Comparison of ENCODE assay signal across 17 mouse cellular contexts in the genomic region with DNA sequence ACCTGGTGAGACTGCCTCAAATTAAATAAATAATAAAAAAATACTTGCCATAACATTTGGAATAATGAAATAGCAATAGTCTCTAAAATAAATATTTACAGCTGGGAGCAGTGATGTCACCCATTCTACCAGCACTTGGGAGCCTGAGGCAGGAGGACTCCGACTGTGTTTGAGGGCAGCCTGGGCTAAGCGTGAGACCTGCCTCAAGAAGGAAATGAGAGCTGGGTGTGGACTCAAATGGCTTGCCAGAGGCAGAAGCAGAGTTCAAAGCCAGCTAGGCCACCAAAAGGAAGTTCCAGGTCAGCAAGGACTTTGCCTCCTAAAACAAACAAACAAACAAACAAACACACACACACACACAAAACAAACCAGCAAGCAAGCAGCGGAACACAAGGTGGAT.
"Had no signal": no experiment of that assay in that cellular context is flagged by ENCODE, and none has a peak within 500 bp of the region (broad histone marks: within the 10 kb centered on the region; RNA-seq: fewer than 3 reads in every experiment).

No protein-coding gene starts in this region.

- H3K4me1 ChIP-seq: neural tube, embryonic 12.5 days; neural tube, embryonic 13.5 days; stomach, embryonic 15.5 days had no signal

- H3K27ac ChIP-seq: neural tube, embryonic 12.5 days; neural tube, embryonic 13.5 days; stomach, embryonic 15.5 days; stomach, postnatal 0 days had no signal

- H3K4me3 ChIP-seq: neural tube, embryonic 12.5 days; neural tube, embryonic 13.5 days; neural tube, embryonic 15.5 days; stomach, embryonic 15.5 days had no signal

- H3K9me3 ChIP-seq: neural tube, embryonic 12.5 days; neural tube, embryonic 13.5 days; neural tube, embryonic 15.5 days; stomach, embryonic 15.5 days had no signal

- DNase-seq: retina, postnatal 1 day; right cerebral cortex, adult 18-20 months; right cerebral cortex, postnatal 14 days; right cerebral cortex, postnatal 25 days; right cerebral cortex, postnatal 4 days; spleen, adult 18-20 months; thymus, adult 18-20 months; thymus, adult 2 months; thymus, postnatal 14 days; thymus, postnatal 25 days; thymus, postnatal 36 days; thymus, postnatal 4 days had no signal

- H3K27me3 ChIP-seq: neural tube, embryonic 12.5 days; neural tube, embryonic 13.5 days; neural tube, embryonic 15.5 days; stomach, embryonic 15.5 days had no signal

- H3K9ac ChIP-seq: neural tube, embryonic 12.5 days; neural tube, embryonic 13.5 days; neural tube, embryonic 15.5 days; stomach, embryonic 15.5 days had no signal

- H3K4me2 ChIP-seq: neural tube, embryonic 12.5 days; neural tube, embryonic 13.5 days; neural tube, embryonic 15.5 days; stomach, embryonic 15.5 days had no signal
